In genomic region chr4:100395407-100395806, GRCm38 (mm10) we compare ENCODE assay signal across 17 mouse cellular contexts.
DNase-seq lines count a peak whose midpoint lies in the region; ATAC-seq lines count a peak whose summit lies in the region.
"Had no signal": no experiment of that assay in that cellular context is flagged by ENCODE, and none has a peak within 500 bp of the region (broad histone marks: within the 10 kb centered on the region; RNA-seq: fewer than 3 reads in every experiment).

No protein-coding gene starts in this region.

- peak; percentile 98 for DNase-seq in heart, adult 11 months
- peak; percentile 10 for DNase-seq in midbrain, embryonic 11.5 days (ENCODE audit: low spot score, missing footprints)
- no peak for DNase-seq in midbrain, embryonic 10.5 days (ENCODE audit: low spot score)
- peak; percentile 70 for DNase-seq in heart, adult 8-10 months (ENCODE audit: low spot score)
- peak; percentile 74 for DNase-seq in heart, postnatal 4 days
- DNase-seq in retina, embryonic 14.5 days (ENCODE audit: low spot score): no peak
- DNase-seq: adrenal gland, postnatal 36 days; cerebellum, postnatal 36 days; kidney, adult 9 months; liver, embryonic 13.5 days; right cerebral cortex, adult 18-20 months; thymus, adult 18-20 months had no signal

- no peaks in the 10 kb centered on the region for H3K27me3 ChIP-seq in heart, embryonic 11.5 days (ENCODE audit: control insufficient read depth, insufficient read depth, low read length)
- H3K27me3 ChIP-seq in midbrain, embryonic 11.5 days (ENCODE audit: control insufficient read depth, insufficient read depth, low read length): no peaks in the 10 kb centered on the region
- no peaks in the 10 kb centered on the region for H3K27me3 ChIP-seq in midbrain, embryonic 10.5 days (ENCODE audit: low read depth, poor library complexity, severe bottlenecking)
- H3K27me3 ChIP-seq: liver, embryonic 13.5 days; neural tube, embryonic 15.5 days had no signal

- H3K9me3 ChIP-seq in heart, embryonic 11.5 days (replicated peaks; ENCODE audit: control insufficient read depth, low read length): no peaks in the 10 kb centered on the region
- H3K9me3 ChIP-seq in midbrain, embryonic 11.5 days (ENCODE audit: control insufficient read depth, low read length): no peaks in the 10 kb centered on the region
- H3K9me3 ChIP-seq in midbrain, embryonic 10.5 days (replicated peaks): no peaks in the 10 kb centered on the region
- H3K9me3 ChIP-seq: liver, embryonic 13.5 days; neural tube, embryonic 15.5 days had no signal

- H3K4me3 ChIP-seq in heart, embryonic 11.5 days (ENCODE audit: low read depth, low read length): no peak overlapping the region
- no peak overlapping the region for H3K4me3 ChIP-seq in midbrain, embryonic 11.5 days (ENCODE audit: low read depth, low read length)
- no peak overlapping the region for H3K4me3 ChIP-seq in midbrain, embryonic 10.5 days
- H3K4me3 ChIP-seq: layer of hippocampus, adult 2 months; liver, embryonic 13.5 days; neural tube, embryonic 15.5 days had no signal

- ATAC-seq in heart, embryonic 11.5 days (replicated peaks; ENCODE audit: insufficient number of reproducible peaks, low FRiP score, low TSS enrichment): no peak
- no peak for ATAC-seq in midbrain, embryonic 11.5 days (ENCODE audit: low FRiP score)
- no peak for ATAC-seq in monocyte, adult 5-6 weeks (replicated peaks; ENCODE audit: insufficient number of reproducible peaks, low FRiP score, low TSS enrichment, poor library complexity, severe bottlenecking)
- ATAC-seq: forebrain, embryonic 14.5 days had no signal

- H3K4me1 ChIP-seq in heart, embryonic 11.5 days (ENCODE audit: control insufficient read depth, insufficient read depth, low read length): no peaks in the 10 kb centered on the region
- no peaks in the 10 kb centered on the region for H3K4me1 ChIP-seq in midbrain, embryonic 11.5 days (ENCODE audit: control insufficient read depth, insufficient read depth, low read length)
- no peaks in the 10 kb centered on the region for H3K4me1 ChIP-seq in midbrain, embryonic 10.5 days
- H3K4me1 ChIP-seq: liver, embryonic 13.5 days; neural tube, embryonic 15.5 days had no signal

- no peaks in the 10 kb centered on the region for H3K36me3 ChIP-seq in heart, embryonic 11.5 days (ENCODE audit: control insufficient read depth, insufficient read depth, low read length)
- no peaks in the 10 kb centered on the region for H3K36me3 ChIP-seq in midbrain, embryonic 11.5 days (ENCODE audit: control insufficient read depth, insufficient read depth, low read length)
- no peaks in the 10 kb centered on the region for H3K36me3 ChIP-seq in midbrain, embryonic 10.5 days
- H3K36me3 ChIP-seq: liver, embryonic 13.5 days; neural tube, embryonic 15.5 days had no signal

- no peak overlapping the region for H3K9ac ChIP-seq in heart, embryonic 11.5 days (ENCODE audit: low read depth, low read length)
- no peak overlapping the region for H3K9ac ChIP-seq in midbrain, embryonic 11.5 days (ENCODE audit: low read length)
- H3K9ac ChIP-seq: liver, embryonic 13.5 days; neural tube, embryonic 15.5 days had no signal

- no peak overlapping the region for H3K4me2 ChIP-seq in heart, embryonic 11.5 days
- H3K4me2 ChIP-seq in midbrain, embryonic 11.5 days: no peak overlapping the region
- H3K4me2 ChIP-seq: liver, embryonic 13.5 days; neural tube, embryonic 15.5 days had no signal

- 85% methylated on average over 4 of the region's 4 CpGs for WGBS in heart, embryonic 11.5 days (ENCODE audit: insufficient replicate concordance)
- WGBS in midbrain, embryonic 11.5 days: 95% methylated on average over 4 of the region's 4 CpGs
- WGBS in midbrain, embryonic 10.5 days: 88% methylated on average over 4 of the region's 4 CpGs

- no peak overlapping the region for H3K27ac ChIP-seq in heart, embryonic 11.5 days (ENCODE audit: low read depth, low read length)
- H3K27ac ChIP-seq in midbrain, embryonic 11.5 days (ENCODE audit: low read depth, low read length): no peak overlapping the region
- no peak overlapping the region for H3K27ac ChIP-seq in midbrain, embryonic 10.5 days (replicated peaks)
- H3K27ac ChIP-seq: layer of hippocampus, adult 2 months; liver, embryonic 13.5 days; neural tube, embryonic 15.5 days had no signal

Comparison
In these comparisons a context has a peak if more than half of its experiments do, and no peak if none do; other contexts are left out.
1. DNase-seq: peak in heart, adult 11 months (single experiment), midbrain, embryonic 11.5 days (single experiment), heart, adult 8-10 months (single experiment) and heart, postnatal 4 days (single experiment); none in midbrain, embryonic 10.5 days (single experiment) and retina, embryonic 14.5 days (single experiment).